Mouse (Mus musculus): ENCODE results near the gene Coro1c. TPM values are rescaled to one million over a fixed set of nuclear protein-coding genes. Genes with fewer than 3 reads are reported as not detected.
A peak's percentile ranks its signal among the peaks of the same experiment; 100 is the strongest.

Gene Coro1c
- polyA plus RNA-seq, 1 experiment from 2014 or later, result 108 TPM

DNA sequence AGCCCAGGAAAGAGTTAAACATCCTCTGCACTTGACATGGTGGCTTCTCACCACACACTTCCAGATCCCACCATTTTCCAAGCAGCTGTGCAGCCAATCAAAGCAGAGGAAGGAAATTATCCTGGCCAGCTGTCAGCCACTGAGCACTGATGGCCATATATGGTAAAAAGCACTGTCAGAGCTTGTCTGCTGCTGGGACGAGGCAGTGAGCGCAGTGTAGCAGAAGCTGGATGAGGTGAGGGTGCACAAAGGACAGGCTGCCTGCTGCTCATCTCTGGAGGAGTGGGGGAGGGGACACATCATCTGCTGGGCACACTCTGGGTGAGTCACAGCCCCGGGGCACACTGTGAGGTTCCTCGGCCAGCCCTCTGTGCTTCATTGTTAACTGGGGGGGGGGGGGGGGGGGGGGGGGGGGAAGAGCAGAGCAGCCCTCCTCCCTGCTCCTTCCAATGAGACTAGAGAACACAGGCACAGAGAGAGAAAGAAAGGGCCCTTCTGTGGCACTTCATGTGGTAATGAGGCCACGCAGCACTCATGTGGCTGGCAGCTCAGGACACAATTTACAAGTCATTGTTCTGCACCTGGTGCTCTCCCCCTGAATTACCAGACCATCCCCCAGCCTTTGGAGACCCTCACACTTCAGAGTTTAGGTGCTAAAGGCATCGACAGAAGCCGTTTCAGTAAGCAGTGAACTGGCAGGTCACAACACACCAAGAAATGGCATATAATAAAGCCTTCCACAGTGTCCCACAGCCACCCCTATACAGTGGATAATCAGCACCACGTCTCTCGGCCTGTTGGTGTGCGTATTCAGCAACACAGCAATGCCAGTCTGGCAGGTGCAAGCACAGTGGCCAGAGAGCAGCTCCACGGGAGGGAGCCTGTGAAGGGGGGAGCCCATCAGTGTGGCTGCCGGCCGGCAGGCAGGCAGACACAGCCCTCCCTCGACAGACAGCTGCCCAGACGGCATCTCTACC lies 35.3 kb downstream of the Coro1c start:
- WGBS, result 8% methylated on average over 15 of the region's 15 CpGs
- peak overlapping the region; percentile 52 for H3K9ac ChIP-seq (ENCODE audit: low read depth, low read length)
- peaks cover 4% of the 10 kb centered on the region; the same call in 1 of the 2 replicates for H3K9me3 ChIP-seq (ENCODE audit: control insufficient read depth, low read length)
- peaks cover 66% of the 10 kb centered on the region for H3K4me1 ChIP-seq (ENCODE audit: control insufficient read depth, insufficient read depth, low read length)
- peak overlapping the region; percentile 77 for H3K27ac ChIP-seq (ENCODE audit: low read depth, low read length)
- peak overlapping the region; percentile 30 for H3K4me2 ChIP-seq (replicated peaks; ENCODE audit: low read depth, low read length)
- peaks cover 12% of the 10 kb centered on the region; the same call in 1 of the 2 replicates for H3K36me3 ChIP-seq (ENCODE audit: control insufficient read depth, insufficient read depth, low read length)
- no peaks in the 10 kb centered on the region for H3K27me3 ChIP-seq (ENCODE audit: control insufficient read depth, insufficient read depth, low read length)
- ATAC-seq (ENCODE audit: low FRiP score, low TSS enrichment), result peak; percentile 85
- H3K4me3 ChIP-seq (ENCODE audit: low read length), result peak overlapping the region; percentile 9; the same call in 1 of the 2 replicates

DNA sequence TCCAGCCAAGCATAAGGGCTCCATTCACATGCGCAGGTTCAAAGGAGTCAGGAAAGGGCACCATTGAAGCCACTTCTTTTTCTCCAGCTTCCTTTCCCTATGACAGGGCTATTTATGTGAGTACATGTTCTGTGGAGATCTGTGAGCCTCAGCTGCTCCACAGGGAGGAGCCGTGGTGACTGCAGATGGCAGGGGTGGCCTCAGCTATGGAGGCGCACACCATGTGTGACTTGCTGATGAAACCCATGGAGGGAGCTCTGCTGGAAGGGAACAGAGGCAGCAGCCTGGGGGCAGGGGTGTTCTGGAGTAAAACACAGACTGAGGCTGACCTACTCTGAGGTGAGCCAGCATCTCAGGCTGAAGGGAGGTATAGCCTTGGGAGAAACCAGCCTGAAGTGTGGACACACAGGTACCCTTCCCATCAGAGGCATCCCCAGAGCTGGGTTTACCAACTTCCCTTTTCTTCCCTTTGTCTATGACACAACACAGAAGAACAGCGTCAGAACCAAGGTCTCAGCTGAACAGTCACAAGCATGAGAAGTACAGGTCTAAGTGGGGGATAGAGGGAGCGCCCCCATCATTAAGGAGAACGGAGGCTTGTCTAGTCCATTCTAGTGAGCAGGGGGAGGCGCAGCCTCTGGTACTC lies 36.5 kb downstream of the Coro1c start:
- peak overlapping the region; percentile 65; the same call in 1 of the 2 replicates for H3K27ac ChIP-seq (ENCODE audit: low read depth, low read length)
- H3K4me3 ChIP-seq (ENCODE audit: low read length), result no peak overlapping the region
- no peak overlapping the region for H3K9ac ChIP-seq (ENCODE audit: low read depth, low read length)
- H3K9me3 ChIP-seq (ENCODE audit: control insufficient read depth, low read length), result peaks cover 4% of the 10 kb centered on the region; the same call in 1 of the 2 replicates
- peaks cover 11% of the 10 kb centered on the region; the same call in 1 of the 2 replicates for H3K36me3 ChIP-seq (ENCODE audit: control insufficient read depth, insufficient read depth, low read length)
- 80% methylated on average over 7 of the region's 7 CpGs for WGBS
- H3K27me3 ChIP-seq (ENCODE audit: control insufficient read depth, insufficient read depth, low read length), result no peaks in the 10 kb centered on the region
- peaks cover 68% of the 10 kb centered on the region for H3K4me1 ChIP-seq (ENCODE audit: control insufficient read depth, insufficient read depth, low read length)
- no peak for ATAC-seq (ENCODE audit: low FRiP score, low TSS enrichment)
- H3K4me2 ChIP-seq (replicated peaks; ENCODE audit: low read depth, low read length), result no peak overlapping the region

DNA sequence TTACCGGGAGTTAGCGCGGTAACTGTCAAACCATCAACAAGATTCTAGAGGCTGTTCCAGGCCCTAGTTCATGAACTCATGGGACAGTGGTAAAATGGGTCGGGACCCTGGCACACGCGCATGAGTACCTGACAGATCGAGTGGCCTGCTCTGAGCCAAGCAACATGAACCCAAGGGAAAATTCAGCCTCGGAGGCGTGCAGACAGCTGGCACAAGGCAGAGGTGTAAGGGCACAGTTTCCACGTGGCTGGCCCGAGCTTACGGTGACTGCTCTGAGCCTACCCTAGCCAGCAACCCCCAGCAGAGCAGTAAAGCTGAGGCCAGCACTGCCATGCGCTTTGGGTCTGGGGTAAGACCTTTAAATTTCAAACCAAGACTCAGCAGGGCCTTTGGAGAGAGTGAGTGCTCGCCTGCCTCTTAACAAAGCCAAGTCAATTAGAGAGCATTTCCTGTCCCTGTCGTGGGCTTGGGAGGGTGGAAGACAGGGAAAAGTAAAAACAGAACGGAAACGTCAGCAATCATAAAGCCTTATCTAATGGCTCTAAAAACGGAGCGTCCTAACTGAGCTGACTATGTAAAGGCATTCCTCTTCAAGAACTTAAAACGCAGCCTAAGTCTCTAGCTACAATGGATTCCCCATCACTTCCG lies 38.0 kb downstream of the Coro1c start:
- H3K27ac ChIP-seq (ENCODE audit: low read depth, low read length), result peak overlapping the region; percentile 43; the same call in 1 of the 2 replicates
- H3K27me3 ChIP-seq (ENCODE audit: control insufficient read depth, insufficient read depth, low read length), result no peaks in the 10 kb centered on the region
- H3K4me3 ChIP-seq (ENCODE audit: low read length), result no peak overlapping the region
- WGBS, result 35% methylated on average over 21 of the region's 21 CpGs
- no peak overlapping the region for H3K4me2 ChIP-seq (replicated peaks; ENCODE audit: low read depth, low read length)
- peaks cover 68% of the 10 kb centered on the region for H3K4me1 ChIP-seq (ENCODE audit: control insufficient read depth, insufficient read depth, low read length)
- no peak for ATAC-seq (ENCODE audit: low FRiP score, low TSS enrichment)
- no peak overlapping the region for H3K9ac ChIP-seq (ENCODE audit: low read depth, low read length)
- H3K9me3 ChIP-seq (ENCODE audit: control insufficient read depth, low read length), result peaks cover 1% of the 10 kb centered on the region; the same call in 1 of the 2 replicates
- H3K36me3 ChIP-seq (ENCODE audit: control insufficient read depth, insufficient read depth, low read length), result peaks cover 2% of the 10 kb centered on the region

GRCm38 (mm10) chr5:113869132-113869531 lies 39.4 kb downstream of the Coro1c start:
- ATAC-seq (ENCODE audit: low FRiP score, low TSS enrichment), result 0 out of 2 replicates have a peak, but pooled peaks have one; percentile 13
- Histone ChIP-seq H3K27me3 (ENCODE audit: control insufficient read depth, insufficient read depth, low read length) (no peaks in the 10 kb centered on the region), H3K27ac (ENCODE audit: low read depth, low read length) (no peak overlapping the region), H3K9ac (ENCODE audit: low read depth, low read length) (no peak overlapping the region), H3K9me3 (ENCODE audit: control insufficient read depth, low read length) (no peaks in the 10 kb centered on the region), H3K4me3 (ENCODE audit: low read length) (no peak overlapping the region), H3K4me1 (ENCODE audit: control insufficient read depth, insufficient read depth, low read length) (peaks cover 60% of the 10 kb centered on the region), H3K4me2 (replicated peaks; ENCODE audit: low read depth, low read length) (no peak overlapping the region; the same call in 1 of the 2 replicates), H3K36me3 (ENCODE audit: control insufficient read depth, insufficient read depth, low read length) (peaks cover 10% of the 10 kb centered on the region)
- WGBS, result 17% methylated on average over 11 of the region's 11 CpGs

DNA sequence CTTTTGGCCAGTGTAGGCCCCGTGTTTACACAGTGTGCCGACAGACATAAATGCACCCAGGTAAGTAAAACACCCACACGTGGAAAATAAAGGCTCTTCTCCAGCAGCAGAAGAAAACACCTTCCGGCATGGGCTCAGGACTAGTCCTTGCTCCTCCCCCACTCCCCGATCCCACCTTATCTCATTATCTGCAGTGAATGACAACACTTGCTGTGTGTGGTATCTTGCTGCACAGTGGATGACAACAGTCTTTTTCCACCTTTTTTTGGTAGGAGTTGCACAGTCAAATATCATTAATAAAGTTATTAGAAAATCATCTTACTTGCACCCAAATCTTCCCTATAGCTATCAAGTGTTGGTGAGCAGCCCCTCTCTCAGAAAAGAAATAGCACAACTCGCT lies 43.6 kb downstream of the Coro1c start:
- H3K36me3 ChIP-seq (ENCODE audit: control insufficient read depth, insufficient read depth, low read length), result peaks cover 18% of the 10 kb centered on the region
- ATAC-seq (ENCODE audit: low FRiP score, low TSS enrichment), result no peak
- no peaks in the 10 kb centered on the region for H3K27me3 ChIP-seq (ENCODE audit: control insufficient read depth, insufficient read depth, low read length)
- no peak overlapping the region for H3K4me3 ChIP-seq (ENCODE audit: low read length)
- H3K4me1 ChIP-seq (ENCODE audit: control insufficient read depth, insufficient read depth, low read length), result peaks cover 22% of the 10 kb centered on the region
- no peaks in the 10 kb centered on the region for H3K9me3 ChIP-seq (ENCODE audit: control insufficient read depth, low read length)
- H3K27ac ChIP-seq (ENCODE audit: low read depth, low read length), result no peak overlapping the region
- no peak overlapping the region for H3K9ac ChIP-seq (ENCODE audit: low read depth, low read length)
- WGBS, result 88% methylated on average over 6 of the region's 6 CpGs
- no peak overlapping the region for H3K4me2 ChIP-seq (replicated peaks; ENCODE audit: low read depth, low read length)

- no peaks in the 10 kb centered on the region for H3K27me3 ChIP-seq (ENCODE audit: control insufficient read depth, insufficient read depth, low read length)
- peaks cover 18% of the 10 kb centered on the region for H3K36me3 ChIP-seq (ENCODE audit: control insufficient read depth, insufficient read depth, low read length)
- H3K9ac ChIP-seq (ENCODE audit: low read depth, low read length), result no peak overlapping the region
- WGBS, result 93% methylated on average over 12 of the region's 12 CpGs
- H3K27ac ChIP-seq (ENCODE audit: low read depth, low read length), result no peak overlapping the region
- H3K9me3 ChIP-seq (ENCODE audit: control insufficient read depth, low read length), result no peaks in the 10 kb centered on the region
- peaks cover 19% of the 10 kb centered on the region for H3K4me1 ChIP-seq (ENCODE audit: control insufficient read depth, insufficient read depth, low read length)
- no peak overlapping the region for H3K4me3 ChIP-seq (ENCODE audit: low read length)
- no peak for ATAC-seq (ENCODE audit: low FRiP score, low TSS enrichment)
- no peak overlapping the region for H3K4me2 ChIP-seq (replicated peaks; ENCODE audit: low read depth, low read length)
Measured at GRCm38 (mm10) chr5:113863994-113864393, 44.6 kb downstream of the Coro1c start.

GRCm38 (mm10) chr5:113862418-113862817 lies 46.1 kb downstream of the Coro1c start:
- Histone ChIP-seq H3K27me3 (ENCODE audit: control insufficient read depth, insufficient read depth, low read length) (no peaks in the 10 kb centered on the region), H3K4me1 (ENCODE audit: control insufficient read depth, insufficient read depth, low read length) (peaks cover 14% of the 10 kb centered on the region), H3K9ac (ENCODE audit: low read depth, low read length) (no peak overlapping the region), H3K9me3 (ENCODE audit: control insufficient read depth, low read length) (no peaks in the 10 kb centered on the region), H3K36me3 (ENCODE audit: control insufficient read depth, insufficient read depth, low read length) (peaks cover 21% of the 10 kb centered on the region), H3K27ac (ENCODE audit: low read depth, low read length) (no peak overlapping the region), H3K4me3 (ENCODE audit: low read length) (no peak overlapping the region), H3K4me2 (replicated peaks; ENCODE audit: low read depth, low read length) (no peak overlapping the region)
- ATAC-seq (ENCODE audit: low FRiP score, low TSS enrichment), result no peak
- 92% methylated on average over 4 of the region's 4 CpGs for WGBS

DNA sequence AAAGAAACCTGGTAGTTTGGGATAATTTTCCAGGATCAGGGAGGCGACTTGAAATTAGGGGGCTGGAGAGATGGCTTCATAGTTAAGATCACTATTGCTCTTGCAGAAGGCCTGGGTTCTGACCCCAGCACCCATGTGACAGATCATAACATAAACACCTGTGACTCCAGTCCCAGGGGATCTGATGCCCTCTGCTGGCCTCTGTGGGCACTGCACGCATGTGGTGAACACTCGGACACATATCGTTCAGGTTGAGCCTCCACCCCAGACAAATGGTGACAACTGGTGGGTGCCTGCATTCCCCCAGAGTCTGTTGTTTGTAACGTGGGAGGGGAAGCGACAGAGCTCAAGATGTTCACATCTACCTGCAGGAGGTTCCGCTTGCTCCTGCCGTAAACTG lies 47.3 kb downstream of the Coro1c start:
- no peak overlapping the region for H3K4me2 ChIP-seq (replicated peaks; ENCODE audit: low read depth, low read length)
- no peak overlapping the region for H3K27ac ChIP-seq (ENCODE audit: low read depth, low read length)
- H3K4me1 ChIP-seq (ENCODE audit: control insufficient read depth, insufficient read depth, low read length), result peaks cover 12% of the 10 kb centered on the region
- H3K27me3 ChIP-seq (ENCODE audit: control insufficient read depth, insufficient read depth, low read length), result no peaks in the 10 kb centered on the region
- no peak overlapping the region for H3K9ac ChIP-seq (ENCODE audit: low read depth, low read length)
- WGBS, result 96% methylated on average over 8 of the region's 8 CpGs
- H3K9me3 ChIP-seq (ENCODE audit: control insufficient read depth, low read length), result no peaks in the 10 kb centered on the region
- H3K36me3 ChIP-seq (ENCODE audit: control insufficient read depth, insufficient read depth, low read length), result peaks cover 21% of the 10 kb centered on the region
- no peak overlapping the region for H3K4me3 ChIP-seq (ENCODE audit: low read length)
- ATAC-seq (ENCODE audit: low FRiP score, low TSS enrichment), result no peak

Data from kidney, embryonic 14.5 days (tissue).